Mouse (Mus musculus): ENCODE measurements around the gene Kcnd3. TPM values are rescaled to one million over a fixed set of nuclear protein-coding genes. Genes with fewer than 3 reads are reported as not detected.

Kcnd3 gene
- polyA plus RNA-seq, 1 experiment = not detected

DNA sequence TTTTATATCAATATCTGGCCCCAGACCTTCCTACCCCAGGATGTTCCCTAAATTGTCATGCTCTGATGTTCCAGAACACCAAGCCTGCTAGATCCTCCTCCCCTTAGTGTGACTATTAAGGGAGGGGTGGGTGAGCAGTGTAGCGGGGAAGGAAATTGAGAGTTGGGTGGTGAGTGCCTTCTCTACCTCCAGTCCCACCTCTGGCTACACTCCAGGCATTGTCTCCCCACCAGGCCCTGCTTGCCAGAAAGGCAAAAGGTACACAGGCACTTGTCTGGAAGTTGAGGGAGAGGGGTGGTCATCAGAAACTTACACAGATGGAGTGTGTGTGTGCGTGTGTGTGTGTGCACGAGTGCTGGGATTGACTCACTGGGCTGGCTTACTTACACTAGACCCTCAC, 270.4 kb downstream of the Kcnd3 start:
- Histone ChIP-seq H3K4me3 (replicated peaks) (no peak overlapping the region), H3K27me3 (ENCODE audit: control insufficient read depth) (no peaks in the 10 kb centered on the region), H3K4me1 (ENCODE audit: control insufficient read depth) (peaks cover 6% of the 10 kb centered on the region), H3K9me3 (ENCODE audit: control insufficient read depth, low read length) (no peaks in the 10 kb centered on the region), H3K36me3 (ENCODE audit: control insufficient read depth) (peaks cover 39% of the 10 kb centered on the region)
- no peak for TF ChIP-seq GATA1 (IDR thresholded peaks at IDR 0.05; ENCODE audit: low read length)
- TF ChIP-seq TAL1 (IDR thresholded peaks at IDR 0.05; ENCODE audit: low read length) = no peak

Other genes starting within 250 kb of the Kcnd3 start
- gene Ddx20, start 235.2 kb downstream of the Kcnd3 start, polyA plus RNA-seq (2012) = 0.23 and 0.36 TPM in 2 replicates

Data from erythroblast, embryonic 14.5 days (primary cell).